Mouse (Mus musculus): Measurements from ENCODE around the gene Dock1.

Gene Dock1

GRCm38 (mm10) chr7:134695431-134695830, 25.0 kb downstream of the Dock1 start:
- no peak for DNase-seq (ENCODE audit: low spot score in 2 of 2)

DNA sequence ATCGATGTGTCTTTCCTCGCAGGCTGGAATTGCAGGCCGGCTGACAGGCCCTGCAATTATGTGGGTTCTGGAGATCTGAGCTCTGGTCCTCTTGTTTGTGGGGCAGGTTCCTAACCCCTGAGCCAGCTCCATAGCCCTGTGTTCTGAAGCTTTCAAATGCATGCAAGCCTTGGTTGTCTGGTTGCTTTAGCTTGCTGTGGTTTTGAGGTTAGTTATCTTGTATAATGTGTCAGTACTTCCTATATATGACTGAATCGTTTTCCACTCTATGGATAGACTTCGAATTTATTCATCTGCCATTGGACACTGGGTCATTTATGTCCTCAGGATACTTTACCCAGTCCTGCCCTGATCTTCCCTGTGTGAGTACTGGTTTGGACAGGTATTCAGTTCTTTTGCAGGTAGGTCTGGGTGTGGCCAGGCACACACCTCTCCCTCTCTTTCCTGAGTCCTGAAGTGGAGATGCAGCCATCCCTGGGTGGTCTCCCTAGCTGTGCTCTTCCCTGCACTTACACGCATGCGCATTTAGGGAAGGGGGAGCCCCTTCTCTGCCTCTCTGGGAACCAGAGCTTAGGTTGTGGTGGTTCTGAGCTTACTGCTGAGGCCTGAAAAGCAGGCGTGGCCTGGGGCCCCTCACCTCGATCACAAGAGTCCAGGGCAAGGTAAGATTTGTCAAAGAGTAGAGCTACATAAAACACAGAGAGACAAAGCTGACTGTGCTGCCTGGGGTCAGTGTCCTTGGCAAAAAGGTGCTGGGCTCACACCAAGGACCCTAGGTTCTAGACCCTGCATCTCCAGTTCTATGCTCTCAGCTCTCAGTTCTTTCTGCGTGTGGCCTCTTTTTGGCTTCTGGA, 25.9 kb downstream of the Dock1 start:
- DNase-seq (ENCODE audit: low spot score in 2 of 2), result no peak

DNA sequence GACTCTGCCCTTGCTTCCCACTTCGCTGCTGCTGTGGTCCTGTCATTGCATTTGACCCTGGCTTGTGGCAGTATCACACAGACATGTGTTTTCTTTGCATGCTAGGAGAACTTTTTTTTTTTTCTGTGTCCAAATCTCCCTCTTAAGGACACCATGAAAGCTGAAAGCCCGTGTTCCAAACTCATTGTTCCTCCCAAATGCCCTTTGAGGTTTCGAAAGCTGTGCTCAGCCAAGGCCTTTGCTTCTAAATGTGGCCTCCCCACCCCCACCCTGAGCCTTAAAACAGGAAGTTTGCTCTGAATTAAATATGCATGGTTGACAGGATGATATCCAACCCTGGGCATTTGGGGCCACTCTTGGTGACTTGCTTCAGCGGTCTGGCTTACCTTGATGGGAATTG, 27.0 kb downstream of the Dock1 start:
- DNase-seq (ENCODE audit: low spot score in 2 of 2), result no peak

DNA sequence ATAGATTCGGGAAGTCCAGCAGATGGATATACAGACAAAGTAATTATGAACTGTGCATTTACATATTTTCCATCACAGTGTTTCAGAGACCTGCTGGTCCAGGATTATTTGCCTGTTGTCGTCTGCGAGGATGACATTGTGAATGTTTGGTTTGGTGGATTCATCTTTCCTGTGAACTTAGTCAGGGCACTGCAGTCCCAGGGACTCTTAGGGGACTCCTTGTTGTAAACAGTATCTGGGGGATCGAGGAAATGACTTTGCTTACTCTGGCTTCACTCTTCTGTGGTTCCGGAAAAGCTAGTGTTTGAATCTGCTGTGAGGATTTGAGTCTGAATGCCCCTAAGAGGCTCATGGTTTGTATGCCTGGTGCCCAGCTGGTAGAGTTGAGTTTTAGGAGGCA, 27.8 kb downstream of the Dock1 start:
- DNase-seq (ENCODE audit: low spot score in 2 of 2), result no peak

DNA sequence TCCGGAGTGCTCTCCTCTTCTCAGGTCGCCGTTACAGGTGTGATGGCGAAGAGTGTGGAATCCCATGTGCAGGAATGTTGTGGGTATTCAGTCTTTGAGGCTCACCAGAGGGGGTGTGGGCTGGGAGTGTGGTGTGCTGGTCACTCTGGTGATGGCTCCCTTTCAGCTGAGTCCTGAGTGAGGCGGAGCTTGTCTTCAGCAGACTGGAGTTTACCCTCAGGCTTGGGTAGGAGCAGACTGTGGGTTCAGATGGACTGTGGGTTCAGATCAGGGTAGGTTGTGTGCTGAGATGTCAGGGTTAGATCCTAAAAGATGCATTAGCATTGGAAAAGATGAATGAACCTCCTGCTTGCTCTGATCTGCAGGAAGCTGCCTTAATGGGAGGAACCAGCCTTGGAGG, 29.5 kb downstream of the Dock1 start:
- no peak for DNase-seq (ENCODE audit: low spot score in 2 of 2)

- DNase-seq (ENCODE audit: low spot score in 2 of 2), result no peak
These were observed 32.0 kb downstream of the Dock1 start for GRCm38 (mm10) chr7:134702481-134702880.

GRCm38 (mm10) chr7:134703704-134704103, 33.2 kb downstream of the Dock1 start:
- DNase-seq (ENCODE audit: low spot score in 2 of 2), result no peak

- DNase-seq (ENCODE audit: low spot score in 2 of 2), result no peak
These were observed 38.9 kb downstream of the Dock1 start for GRCm38 (mm10) chr7:134709226-134709853.

- no peak for DNase-seq (ENCODE audit: low spot score in 2 of 2)
These were observed 41.1 kb downstream of the Dock1 start for GRCm38 (mm10) chr7:134711576-134711975.

GRCm38 (mm10) chr7:134719406-134719805, 49.0 kb downstream of the Dock1 start:
- DNase-seq (ENCODE audit: low spot score in 2 of 2), result no peak

DNA sequence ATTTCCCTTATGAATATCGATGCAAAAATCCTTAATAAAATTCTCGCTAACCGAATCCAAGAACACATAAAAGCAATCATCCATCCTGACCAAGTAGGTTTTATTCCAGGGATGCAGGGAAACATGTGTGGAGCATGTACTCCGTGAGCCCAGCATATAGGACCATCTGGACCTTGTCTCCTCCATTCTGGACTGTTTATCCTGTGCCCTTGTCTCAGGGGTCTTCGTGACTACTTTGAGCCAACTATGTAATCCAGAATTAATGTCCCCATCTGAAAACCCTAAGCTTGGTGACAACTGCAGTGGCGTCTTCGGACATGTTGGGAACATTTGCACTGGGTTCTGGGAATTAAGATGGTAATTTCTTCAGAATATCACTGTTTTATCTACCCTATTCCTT, 51.9 kb downstream of the Dock1 start:
- DNase-seq (ENCODE audit: low spot score in 2 of 2), result no peak

DNA sequence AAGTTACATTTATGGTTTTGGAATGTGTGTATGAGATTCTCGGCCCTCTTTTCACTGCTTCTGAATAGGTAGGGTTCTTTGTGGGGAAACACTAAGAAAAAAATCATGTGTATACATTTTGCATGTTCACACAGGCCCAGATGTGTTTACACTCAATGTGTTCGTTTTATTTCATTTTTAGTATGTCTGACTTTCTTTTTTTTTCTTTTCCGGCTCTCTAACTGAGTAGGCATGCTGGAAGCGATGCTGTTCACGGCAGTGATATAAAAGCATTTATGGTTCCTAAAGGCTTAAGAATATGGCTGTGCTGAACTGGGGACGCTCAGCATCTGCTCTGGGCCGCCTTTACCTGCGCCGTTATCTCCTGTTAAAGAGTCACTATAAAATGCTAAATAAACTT, 52.5 kb downstream of the Dock1 start:
- no peak for DNase-seq (ENCODE audit: low spot score in 2 of 2)

GRCm38 (mm10) chr7:134723509-134723908, 53.1 kb downstream of the Dock1 start:
- no peak for DNase-seq (ENCODE audit: low spot score in 2 of 2)

DNA sequence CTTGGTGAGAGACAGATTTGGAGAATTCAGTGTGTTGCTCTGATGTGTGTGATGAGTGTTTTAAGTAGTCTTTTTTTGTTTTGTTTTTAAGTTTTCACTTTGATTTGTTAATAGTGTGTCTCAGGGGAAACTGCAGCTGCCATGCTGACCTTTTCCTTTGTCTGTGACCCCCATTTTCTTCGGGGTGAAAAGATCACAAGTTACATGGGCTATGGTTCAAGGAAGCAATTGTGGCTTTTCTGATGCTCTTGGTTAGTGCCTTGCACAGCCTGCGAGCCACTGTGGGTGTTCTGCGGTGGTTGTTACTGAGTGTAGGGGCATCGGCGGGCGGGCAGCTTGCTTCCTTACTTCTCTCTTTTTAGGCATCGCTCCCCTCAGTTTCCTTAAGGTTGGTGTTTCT, 54.4 kb downstream of the Dock1 start:
- no peak for DNase-seq (ENCODE audit: low spot score in 2 of 2)

- DNase-seq (ENCODE audit: low spot score in 2 of 2), result no peak
These were observed 55.4 kb downstream of the Dock1 start for GRCm38 (mm10) chr7:134725551-134726529.

- DNase-seq (ENCODE audit: low spot score in 2 of 2), result no peak
These were observed 56.2 kb downstream of the Dock1 start for GRCm38 (mm10) chr7:134726530-134727258.

DNA sequence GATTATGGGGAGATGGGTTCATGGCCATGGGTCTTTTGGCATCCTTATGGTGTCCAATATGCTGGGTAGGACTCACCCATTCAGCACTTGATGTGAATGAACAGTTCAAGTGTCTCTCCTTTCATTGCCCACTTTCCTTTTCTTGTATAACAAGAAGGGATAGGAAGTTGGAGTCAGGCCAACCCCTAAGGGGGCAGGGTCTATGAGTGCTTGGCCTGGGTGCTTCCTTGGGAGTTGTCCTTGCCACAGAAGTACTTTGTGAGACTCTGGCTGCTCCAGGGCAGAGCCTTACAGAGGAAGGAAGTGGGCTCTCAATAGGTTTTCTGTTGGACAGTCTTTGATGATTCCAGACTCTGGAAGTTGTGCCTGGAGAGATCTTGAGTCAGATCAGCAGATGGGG, 58.9 kb downstream of the Dock1 start:
- DNase-seq (ENCODE audit: low spot score in 2 of 2), result no peak

GRCm38 (mm10) chr7:134730406-134731126, 60.1 kb downstream of the Dock1 start:
- no peak for DNase-seq (ENCODE audit: low spot score in 2 of 2)

- no peak for DNase-seq (ENCODE audit: low spot score in 2 of 2)
These were observed 76.6 kb downstream of the Dock1 start for GRCm38 (mm10) chr7:134747059-134747458.

- no peak for DNase-seq (ENCODE audit: low spot score in 2 of 2)
These were observed 77.9 kb downstream of the Dock1 start for GRCm38 (mm10) chr7:134748376-134748775.

DNA sequence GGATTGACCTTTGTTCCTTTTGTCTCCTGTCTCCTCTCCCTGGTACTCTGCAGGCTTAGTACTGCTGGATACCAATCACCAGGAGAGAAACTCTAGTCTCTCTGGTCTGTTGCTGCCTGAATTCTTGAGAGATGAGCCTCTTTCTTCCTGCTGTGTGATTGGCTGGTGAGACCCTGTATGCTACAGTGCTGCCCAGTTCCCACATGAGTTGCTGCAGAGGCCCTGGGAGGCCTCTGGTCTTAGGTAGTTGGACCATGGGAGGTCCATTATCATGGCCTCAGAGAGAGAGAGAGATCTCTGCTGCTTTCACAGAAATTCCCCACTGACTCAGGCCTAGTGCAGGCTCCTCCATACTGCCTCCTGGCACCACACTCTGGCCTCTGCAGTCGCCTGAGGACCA, 79.2 kb downstream of the Dock1 start:
- DNase-seq (ENCODE audit: low spot score in 2 of 2), result no peak
